Mouse (Mus musculus) adipocyte (in vitro differentiated cells): ENCODE results near the gene Camk1.
"Not testable (repeated sequence)": the region's sequence is repeated elsewhere in the genome, so short reads cannot be mapped to it uniquely, and the experiment has no call there.

Experiments used
- DNase-seq: peaks from one replicate; pipeline ENCODE4 v3.0.0-alpha.2; 2016; ENCODE audit warnings: low spot score

Camk1 gene

DNA sequence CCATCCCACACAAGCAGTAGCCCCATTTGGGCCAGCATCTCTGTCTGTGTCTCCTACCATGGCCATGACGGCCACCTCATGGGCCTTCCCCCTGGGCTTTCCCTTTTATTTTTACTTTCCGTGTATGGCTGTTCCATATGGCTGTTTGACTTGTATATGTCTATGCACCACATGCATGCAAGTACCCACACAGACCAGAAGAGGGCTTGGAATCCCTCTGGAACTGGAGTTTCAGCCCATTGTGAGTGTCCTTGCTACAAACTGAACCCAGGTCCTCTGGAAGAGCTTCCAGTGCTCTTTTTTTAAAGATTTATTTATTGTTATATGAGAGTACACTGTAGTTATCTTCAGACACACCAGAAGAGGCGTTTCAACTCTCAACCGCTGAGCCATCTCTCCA, 17.7 kb upstream of the Camk1 start:
- no peak for DNase-seq

DNA sequence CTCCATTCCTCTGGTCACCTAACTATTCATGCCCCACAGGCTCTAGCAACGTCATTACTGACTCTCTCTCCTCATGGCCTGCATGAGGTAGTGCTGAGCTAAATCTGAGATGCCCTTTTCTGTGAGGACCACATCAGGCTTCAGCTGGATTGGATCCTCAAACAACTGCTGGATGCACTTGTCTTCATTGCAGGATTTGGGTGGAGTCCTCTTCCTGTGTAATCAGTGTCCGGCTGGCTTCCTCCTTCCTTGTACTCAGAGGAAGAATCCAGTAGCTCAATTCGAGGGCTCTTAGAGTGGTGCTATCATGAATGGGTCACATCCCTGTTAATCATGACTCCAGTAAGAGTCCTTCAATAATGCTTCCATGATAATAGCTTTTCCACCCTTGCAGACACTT, 9.9 kb upstream of the Camk1 start:
- DNase-seq: no peak

- DNase-seq: no peak
These were observed 9.0 kb upstream of the Camk1 start for GRCm38 (mm10) chr6:113352820-113353219.

DNA sequence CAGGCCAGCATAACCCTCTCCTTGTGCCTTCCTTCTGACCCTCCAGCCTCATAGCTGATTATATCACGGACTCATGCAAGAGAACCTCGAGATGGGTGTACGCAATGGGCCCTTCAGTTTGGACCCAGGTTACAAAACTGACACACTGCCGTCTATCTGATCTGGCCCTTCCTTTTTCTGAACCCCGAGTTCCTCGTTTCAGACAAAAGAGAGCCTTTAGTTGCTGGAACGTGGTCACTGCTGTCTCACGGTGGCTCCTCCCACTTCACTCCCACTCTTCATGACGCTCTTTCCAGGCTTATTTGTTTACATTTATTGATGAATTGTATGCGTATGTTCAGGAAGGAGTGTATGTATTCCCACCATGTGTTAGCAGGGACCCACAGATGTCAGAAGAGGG, 7.9 kb upstream of the Camk1 start:
- DNase-seq: no peak

- DNase-seq: no peak
These were observed 7.4 kb upstream of the Camk1 start for GRCm38 (mm10) chr6:113351161-113351560.

- DNase-seq: no peak
These were observed 6.8 kb upstream of the Camk1 start for GRCm38 (mm10) chr6:113350538-113350937.

DNA sequence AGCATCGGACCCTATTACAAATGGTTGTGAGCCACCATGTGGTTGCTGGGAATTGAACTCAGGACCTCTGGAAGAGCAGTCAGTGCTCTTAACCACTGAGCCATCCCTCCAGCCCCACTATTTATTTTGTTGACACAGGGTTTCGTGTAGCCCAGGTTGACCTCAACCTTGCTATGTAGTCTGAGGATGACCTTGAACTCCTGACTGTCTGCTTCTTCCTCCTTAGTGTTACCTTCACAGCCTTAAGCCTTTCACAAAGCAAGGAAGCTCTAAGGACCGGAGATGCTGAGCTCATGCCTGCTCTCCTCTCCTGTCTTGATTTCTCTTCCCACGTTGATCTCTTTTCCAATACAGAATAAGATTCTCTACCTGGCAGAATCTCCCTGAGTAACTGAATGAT, 3.1 kb upstream of the Camk1 start:
- DNase-seq: no peak

DNA sequence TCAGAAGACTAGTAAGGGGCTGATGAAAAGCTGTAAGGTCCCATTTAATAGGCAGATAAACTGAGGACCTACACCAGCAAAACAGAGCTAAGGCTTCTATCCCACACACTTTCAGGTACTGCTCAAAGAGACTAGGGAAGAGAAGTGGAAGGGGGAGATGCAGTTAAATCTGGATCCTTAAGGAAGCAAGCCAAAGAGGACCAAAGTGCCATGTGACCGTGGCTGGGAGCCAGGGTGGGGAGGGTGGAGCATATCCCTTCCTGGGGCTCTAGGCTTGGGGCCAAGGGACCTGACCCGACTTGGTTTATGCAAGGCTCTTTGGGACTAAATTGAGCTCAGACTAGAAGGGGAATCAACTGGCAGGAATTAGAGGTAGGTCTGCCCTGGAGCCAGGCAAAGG, 537 bp upstream of the Camk1 start:
- DNase-seq: peak; percentile 96

DNA sequence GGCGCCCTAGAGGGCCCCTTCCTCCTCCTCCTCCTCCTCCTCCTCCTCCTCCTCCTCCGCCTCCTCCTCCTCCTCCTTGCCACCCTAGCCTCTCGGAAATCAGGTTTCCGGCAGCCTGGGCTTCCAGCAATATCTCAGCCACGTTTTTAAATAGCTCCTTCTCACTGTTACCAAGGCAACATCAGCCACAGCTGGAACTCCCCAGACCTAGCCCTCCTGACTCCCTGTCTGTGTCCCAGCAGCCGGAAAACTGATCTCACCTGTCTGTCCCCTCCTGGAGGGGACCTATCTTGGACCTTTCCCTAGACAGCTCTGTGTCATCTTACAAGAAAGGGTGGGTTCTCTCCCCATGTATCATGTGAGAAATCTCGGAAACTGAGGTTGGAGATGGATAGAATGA, 1.5 kb downstream of the Camk1 start:
- DNase-seq: no peak

GRCm38 (mm10) chr6:113341574-113341973, 2.2 kb downstream of the Camk1 start:
- no peak for DNase-seq

- peak; percentile 68 for DNase-seq
These were observed 6.7 kb downstream of the Camk1 start for GRCm38 (mm10) chr6:113336852-113337620.

- DNase-seq: no peak
These were observed 9.6 kb downstream of the Camk1 start for GRCm38 (mm10) chr6:113334216-113334615.

GRCm38 (mm10) chr6:113333137-113333950, 10.4 kb downstream of the Camk1 start:
- peak; percentile 95 for DNase-seq

DNA sequence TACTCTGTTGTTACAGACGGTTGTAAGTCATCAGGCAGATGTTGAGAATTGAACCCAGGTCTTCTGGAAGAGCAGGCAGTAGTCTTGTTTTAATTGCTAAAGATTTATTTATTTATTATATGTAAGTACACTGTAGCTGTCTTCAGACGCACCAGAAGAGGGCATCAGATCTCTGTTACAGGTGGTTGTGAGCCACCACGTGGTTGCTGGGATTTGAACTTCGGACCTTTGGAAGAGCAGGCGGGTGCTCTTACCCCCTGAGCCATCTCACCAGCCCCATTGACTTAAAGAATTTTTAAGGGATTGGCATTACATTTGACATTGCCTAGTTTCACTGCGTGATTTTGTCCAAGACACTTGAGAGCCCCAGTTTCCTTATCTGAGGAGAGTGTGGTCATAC, 11.1 kb downstream of the Camk1 start:
- not testable (repeated sequence) for DNase-seq

DNA sequence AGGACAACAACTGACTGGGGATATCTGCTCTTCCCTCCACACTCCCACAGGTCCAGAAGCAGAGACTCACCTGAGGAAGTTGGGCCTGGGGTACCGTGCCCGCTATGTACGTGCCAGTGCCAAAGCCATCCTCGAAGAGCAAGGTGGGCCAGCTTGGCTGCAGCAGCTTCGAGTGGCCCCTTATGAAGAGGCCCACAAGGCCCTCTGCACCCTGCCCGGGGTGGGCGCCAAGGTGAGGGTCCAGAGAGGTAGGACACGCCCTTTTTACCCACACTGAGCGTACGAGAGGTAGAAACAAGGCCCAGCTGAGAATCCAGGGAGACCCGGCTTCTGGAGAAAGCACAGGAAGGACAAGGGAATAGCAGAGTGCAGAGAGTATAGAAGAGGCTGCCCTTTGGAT, 12.1 kb downstream of the Camk1 start:
- DNase-seq: no peak

- no peak for DNase-seq
These were observed 13.2 kb downstream of the Camk1 start for GRCm38 (mm10) chr6:113330547-113330946.

DNA sequence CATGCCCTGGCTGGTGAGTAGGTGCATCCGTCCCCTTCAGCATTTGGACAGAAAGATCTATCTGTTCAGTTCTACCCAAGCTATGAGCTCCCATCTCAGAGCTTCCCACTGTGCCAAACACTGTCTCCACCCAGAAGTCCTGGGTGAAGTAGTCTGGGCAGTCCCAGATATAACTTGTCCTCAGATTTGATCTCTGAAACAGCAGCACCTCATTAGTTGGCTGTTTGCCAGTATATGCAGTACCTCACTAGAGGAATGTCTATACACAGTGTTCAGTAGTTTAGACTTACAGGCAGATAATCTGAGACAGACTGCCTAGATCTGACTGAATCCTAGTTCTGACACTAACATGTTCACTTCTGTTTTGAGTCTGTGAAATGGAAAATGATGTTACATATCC, 14.4 kb downstream of the Camk1 start:
- no peak for DNase-seq

- peak; percentile 100 for DNase-seq
These were observed 17.1 kb downstream of the Camk1 start, which contains the start of gene Ogg1 for GRCm38 (mm10) chr6:113326533-113327315. Ogg1 (plus strand) TSS chr6:113326972.

- no peak for DNase-seq
These were observed 27.8 kb downstream of the Camk1 start for GRCm38 (mm10) chr6:113315972-113316371.

GRCm38 (mm10) chr6:113308141-113308540, 35.6 kb downstream of the Camk1 start:
- peak; percentile 90 for DNase-seq

DNA sequence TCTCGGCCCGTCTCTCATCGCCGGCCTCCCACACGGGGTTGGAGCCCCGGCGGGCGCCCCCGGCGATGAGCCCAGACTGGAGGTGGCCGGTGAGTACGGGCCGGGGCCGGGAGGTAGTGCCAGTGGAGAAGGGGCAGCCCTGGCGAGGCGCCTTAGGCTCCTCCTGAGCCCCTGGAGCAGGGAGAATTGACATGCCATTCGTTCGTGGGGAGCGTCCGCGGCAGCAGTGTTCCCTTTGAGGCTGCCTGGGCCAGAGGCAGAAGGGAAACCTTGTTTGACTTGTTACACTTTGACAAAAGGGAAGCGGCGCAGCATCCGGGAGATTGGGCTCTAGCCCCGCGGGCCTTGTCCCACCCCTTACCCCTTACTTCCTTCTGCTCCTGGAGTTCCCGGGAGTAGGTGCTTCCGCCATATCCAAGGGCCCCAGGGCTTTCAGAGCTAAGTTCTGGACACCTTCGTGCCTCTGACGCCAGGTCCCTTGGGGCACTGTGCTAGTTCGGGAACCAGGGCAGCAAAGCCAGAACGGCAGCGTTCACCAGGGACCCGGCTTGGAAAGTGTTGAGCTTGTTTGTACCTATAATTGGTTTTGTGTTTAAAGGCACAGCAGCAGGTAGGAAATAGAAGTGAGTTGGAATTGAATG, 36.2 kb downstream of the Camk1 start:
- peak; percentile 77 for DNase-seq

GRCm38 (mm10) chr6:113306986-113307349, 36.8 kb downstream of the Camk1 start, which contains the start of gene Brpf1:
Brpf1 (plus strand) TSS chr6:113307137.
- DNase-seq: no peak
